Mouse (Mus musculus): ENCODE results near the gene Abraxas2.

DNA sequence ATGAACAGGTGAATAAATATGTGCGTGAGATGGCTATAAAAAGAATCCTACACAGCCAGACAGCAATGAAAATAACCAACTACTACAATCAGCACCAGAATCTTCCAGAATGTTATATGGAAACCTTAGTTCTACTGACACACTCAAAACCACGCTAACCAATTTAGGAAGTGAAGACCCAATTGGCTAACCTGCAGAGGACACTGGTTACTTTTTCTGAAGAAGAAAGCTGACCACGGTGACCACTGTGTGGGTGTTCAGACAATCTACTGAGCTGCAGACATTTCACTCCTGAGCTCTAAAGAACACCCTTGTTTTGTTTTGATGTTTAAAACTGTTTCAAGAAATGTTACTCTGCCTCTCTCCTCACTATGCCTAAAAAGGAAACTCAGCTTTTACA, 15.9 kb upstream of the Abraxas2 start:
- TF ChIP-seq GATA1 (IDR thresholded peaks at IDR 0.05; ENCODE audit: borderline replicate concordance, low read length) (no peak; the same call in 2 of the 3 replicates), FLI1 (IDR thresholded peaks at IDR 0.05; ENCODE audit: low read length) (no peak)
